In genomic region chr19:41837917-41838261, GRCm38 (mm10) we compare ENCODE assay signal across 12 mouse cellular contexts. TPM values are rescaled to one million over a fixed set of nuclear protein-coding genes. Genes with fewer than 3 reads are reported as not detected.
DNase-seq lines count a peak whose midpoint lies in the region; ATAC-seq and TF ChIP-seq lines count a peak whose summit lies in the region.
"Had no signal": no experiment of that assay in that cellular context is flagged by ENCODE, and none has a peak within 500 bp of the region (broad histone marks: within the 10 kb centered on the region; RNA-seq: fewer than 3 reads in every experiment).

No protein-coding gene starts in this region.

- H3K27me3 ChIP-seq in megakaryocyte, embryonic 14.5 days (replicated peaks) = no peaks in the 10 kb centered on the region
- no peaks in the 10 kb centered on the region for H3K27me3 ChIP-seq in liver, embryonic 16.5 days (ENCODE audit: control insufficient read depth, insufficient read depth, low read depth, low read length)
- H3K27me3 ChIP-seq in stomach, embryonic 14.5 days (ENCODE audit: control insufficient read depth, insufficient read depth, low read length) = no peaks in the 10 kb centered on the region

- H3K9me3 ChIP-seq in megakaryocyte, embryonic 14.5 days = no peaks in the 10 kb centered on the region
- H3K9me3 ChIP-seq in liver, embryonic 16.5 days (replicated peaks; ENCODE audit: control insufficient read depth, low read length) = no peaks in the 10 kb centered on the region
- H3K9me3 ChIP-seq in stomach, embryonic 14.5 days (ENCODE audit: control insufficient read depth, low read depth, low read length) = no peaks in the 10 kb centered on the region

- no peak for DNase-seq in layer of hippocampus, adult 2 months (ENCODE audit: low spot score in 2 of 2)
- no peak for DNase-seq in thymus, postnatal 14 days
- no peak for DNase-seq in neural tube, embryonic 10.5 days (ENCODE audit: extremely low spot score, low spot score)
- DNase-seq: heart, adult 11 months; layer of hippocampus, postnatal 36 days had no signal

- H3K4me1 ChIP-seq in megakaryocyte, embryonic 14.5 days = peaks cover 95% of the 10 kb centered on the region
- peaks cover 63% of the 10 kb centered on the region for H3K4me1 ChIP-seq in liver, embryonic 16.5 days (ENCODE audit: control insufficient read depth, low read depth, low read length)
- no peaks in the 10 kb centered on the region for H3K4me1 ChIP-seq in stomach, embryonic 14.5 days (ENCODE audit: control insufficient read depth, insufficient read depth, low read length)

- peaks cover 9% of the 10 kb centered on the region for H3K36me3 ChIP-seq in megakaryocyte, embryonic 14.5 days (replicated peaks; ENCODE audit: low read length)
- no peaks in the 10 kb centered on the region for H3K36me3 ChIP-seq in liver, embryonic 16.5 days (ENCODE audit: control insufficient read depth, insufficient read depth)
- H3K36me3 ChIP-seq in stomach, embryonic 14.5 days (ENCODE audit: control insufficient read depth, insufficient read depth, low read length) = no peaks in the 10 kb centered on the region

- H3K4me3 ChIP-seq in megakaryocyte, embryonic 14.5 days (replicated peaks) = peak overlapping the region; percentile 82
- peak overlapping the region; percentile 18; the same call in 1 of the 2 replicates for H3K4me3 ChIP-seq in liver, embryonic 16.5 days (ENCODE audit: low read depth, low read length)
- H3K4me3 ChIP-seq in stomach, embryonic 14.5 days (ENCODE audit: low read depth, low read length) = no peak overlapping the region
- H3K4me3 ChIP-seq in layer of hippocampus, adult 2 months = no peak overlapping the region

- TF ChIP-seq CTCF in layer of hippocampus, adult 2 months (conservative IDR thresholded peaks at IDR 0.05) = no peak

- H3K9ac ChIP-seq in liver, embryonic 16.5 days (ENCODE audit: low read depth, low read length) = peak overlapping the region; percentile 41
- no peak overlapping the region for H3K9ac ChIP-seq in stomach, embryonic 14.5 days (replicated peaks; ENCODE audit: low read depth, low read length)

- peak overlapping the region; percentile 54 for H3K4me2 ChIP-seq in liver, embryonic 16.5 days (ENCODE audit: low read depth, low read length)
- H3K4me2 ChIP-seq in stomach, embryonic 14.5 days (replicated peaks; ENCODE audit: low read depth, low read length) = peak overlapping the region; percentile 1; the same call in 1 of the 2 replicates

- peak overlapping the region; percentile 89 for H3K27ac ChIP-seq in liver, embryonic 16.5 days (ENCODE audit: low read length)
- peak overlapping the region; percentile 74; the same call in 1 of the 2 replicates for H3K27ac ChIP-seq in stomach, embryonic 14.5 days (ENCODE audit: low read length)
- H3K27ac ChIP-seq in layer of hippocampus, adult 2 months = no peak overlapping the region

- no peak for ATAC-seq in megakaryocyte, adult 5-6 weeks (ENCODE audit: poor library complexity, severe bottlenecking)
- ATAC-seq in erythroid progenitor cell, adult 5-6 weeks (replicated peaks; ENCODE audit: low FRiP score, poor library complexity, severe bottlenecking) = peak; percentile 20; the same call in 1 of the 2 replicates
- 0 out of 2 replicates have a peak, but pooled peaks have one; percentile 10 for ATAC-seq in liver, embryonic 16.5 days (ENCODE audit: low read depth)
- ATAC-seq in stomach, embryonic 14.5 days (ENCODE audit: insufficient number of reproducible peaks, insufficient read depth, low FRiP score, low read depth) = 0 out of 2 replicates have a peak, but pooled peaks have one; percentile 39
- ATAC-seq: activated CD4-positive, CD25-positive, alpha-beta regulatory T cell, adult 4 months; forebrain, embryonic 14.5 days had no signal

- 9% methylated on average over 4 of the region's 4 CpGs for WGBS in liver, embryonic 16.5 days (ENCODE audit: insufficient replicate concordance)
- 50% methylated on average over 4 of the region's 4 CpGs for WGBS in stomach, embryonic 14.5 days

RNA-seq across cellular contexts. Expression of gene Frat1, which starts 8.1 kb away (rescaled TPM):
- 25.1 and 50.6 TPM in 2 replicates for polyA plus RNA-seq in megakaryocyte, embryonic 14.5 days (2012; ENCODE audit: insufficient read depth, low replicate concordance)
- total RNA-seq in megakaryocyte, adult 5-6 weeks (2015) = 5.2 and 6.3 TPM in 2 replicates
- 6.1 and 6.3 TPM in 2 replicates for total RNA-seq in megakaryocyte, adult 5-6 weeks (2017)
- total RNA-seq in erythroid progenitor cell, adult 5-6 weeks (2015; ENCODE audit: low replicate concordance) = 3.2 and 3.8 TPM in 2 replicates
- 0.26 and 2.6 TPM in 2 replicates for total RNA-seq in erythroid progenitor cell, adult 5-6 weeks (2017; ENCODE audit: low replicate concordance)
- 8.3 and 8.5 TPM in 2 replicates for polyA plus RNA-seq in liver, embryonic 16.5 days (2015; fragmentation: Nextera tagmentation; extraction: Ambion mirVana)
- polyA plus RNA-seq in stomach, embryonic 14.5 days (2014; fragmentation: Nextera tagmentation; extraction: Ambion mirVana) = 12.9 and 14.1 TPM in 2 replicates
- 10 to 100 TPM; 22.0 to 27.1 TPM for total RNA-seq in layer of hippocampus, adult 2 months (2021)

RNA-seq across cellular contexts. Expression of gene Frat2, which starts 10.0 kb away (rescaled TPM):
- polyA plus RNA-seq in megakaryocyte, embryonic 14.5 days (2012; ENCODE audit: insufficient read depth, low replicate concordance) = 16.8 and 19.5 TPM in 2 replicates
- 7.7 and 9.5 TPM in 2 replicates for total RNA-seq in megakaryocyte, adult 5-6 weeks (2015)
- 9.2 and 9.4 TPM in 2 replicates for total RNA-seq in megakaryocyte, adult 5-6 weeks (2017)
- 5.4 TPM in 2 replicates for total RNA-seq in erythroid progenitor cell, adult 5-6 weeks (2015; ENCODE audit: low replicate concordance)
- 2.6 and 3.9 TPM in 2 replicates for total RNA-seq in erythroid progenitor cell, adult 5-6 weeks (2017; ENCODE audit: low replicate concordance)
- 2.5 and 2.7 TPM in 2 replicates for polyA plus RNA-seq in liver, embryonic 16.5 days (2015; fragmentation: Nextera tagmentation; extraction: Ambion mirVana)
- polyA plus RNA-seq in stomach, embryonic 14.5 days (2014; fragmentation: Nextera tagmentation; extraction: Ambion mirVana) = 3.5 and 5.0 TPM in 2 replicates
- 10 to 100 TPM; 10.7 to 11.7 TPM for total RNA-seq in layer of hippocampus, adult 2 months (2021)

RNA-seq across cellular contexts. Expression of gene Arhgap19, which starts 36.0 kb away (rescaled TPM):
- polyA plus RNA-seq in megakaryocyte, embryonic 14.5 days (2012; ENCODE audit: insufficient read depth, low replicate concordance) = 1.8 TPM in 1 of 2 replicates, not detected in the other
- 48.5 and 50.3 TPM in 2 replicates for total RNA-seq in megakaryocyte, adult 5-6 weeks (2015)
- total RNA-seq in megakaryocyte, adult 5-6 weeks (2017) = 62.7 and 65.3 TPM in 2 replicates
- total RNA-seq in erythroid progenitor cell, adult 5-6 weeks (2015; ENCODE audit: low replicate concordance) = 83.4 and 100 TPM in 2 replicates
- total RNA-seq in erythroid progenitor cell, adult 5-6 weeks (2017; ENCODE audit: low replicate concordance) = 98.9 and 131 TPM in 2 replicates
- 25.6 and 27.5 TPM in 2 replicates for polyA plus RNA-seq in liver, embryonic 16.5 days (2015; fragmentation: Nextera tagmentation; extraction: Ambion mirVana)
- 25.2 and 25.7 TPM in 2 replicates for polyA plus RNA-seq in stomach, embryonic 14.5 days (2014; fragmentation: Nextera tagmentation; extraction: Ambion mirVana)
- total RNA-seq in layer of hippocampus, adult 2 months (2021) = 1 to 10 TPM; 2.2 to 2.5 TPM

RNA-seq across cellular contexts. Expression of gene Rrp12, which starts 58.1 kb away (rescaled TPM):
- polyA plus RNA-seq in megakaryocyte, embryonic 14.5 days (2012; ENCODE audit: insufficient read depth, low replicate concordance) = 8.9 and 14.4 TPM in 2 replicates
- 2.3 and 3.4 TPM in 2 replicates for total RNA-seq in megakaryocyte, adult 5-6 weeks (2015)
- total RNA-seq in megakaryocyte, adult 5-6 weeks (2017) = 4.6 and 5.1 TPM in 2 replicates
- 1.1 and 2.1 TPM in 2 replicates for total RNA-seq in erythroid progenitor cell, adult 5-6 weeks (2015; ENCODE audit: low replicate concordance)
- total RNA-seq in erythroid progenitor cell, adult 5-6 weeks (2017; ENCODE audit: low replicate concordance) = 1.2 TPM in 1 of 2 replicates, not detected in the other
- polyA plus RNA-seq in liver, embryonic 16.5 days (2015; fragmentation: Nextera tagmentation; extraction: Ambion mirVana) = 7.4 and 7.5 TPM in 2 replicates
- 10.8 and 10.9 TPM in 2 replicates for polyA plus RNA-seq in stomach, embryonic 14.5 days (2014; fragmentation: Nextera tagmentation; extraction: Ambion mirVana)
- 10 to 100 TPM; 33.4 to 34.2 TPM for total RNA-seq in layer of hippocampus, adult 2 months (2021)

Comparison
In these comparisons a context has a peak if more than half of its experiments do, and no peak if none do; other contexts are left out.
1. H3K4me3 ChIP-seq: peak in megakaryocyte, embryonic 14.5 days (single experiment) and liver, embryonic 16.5 days (single experiment); none in stomach, embryonic 14.5 days (single experiment) and layer of hippocampus, adult 2 months (single experiment).
2. RNA of gene Arhgap19, which starts 36.0 kb away (total RNA-seq): 83.4 to 131 TPM in erythroid progenitor cell, adult 5-6 weeks and 48.5 to 65.3 TPM in megakaryocyte, adult 5-6 weeks; 2.2 to 2.5 TPM in layer of hippocampus, adult 2 months; every median in the first group is over 10 times any median in the second.